Mouse (Mus musculus): Measurements from ENCODE around the gene Zg16. TPM values are rescaled to one million over a fixed set of nuclear protein-coding genes. Genes with fewer than 3 reads are reported as not detected.

The Zg16 gene
- polyA plus RNA-seq, 1 experiment from 2014 or later: not detected

DNA sequence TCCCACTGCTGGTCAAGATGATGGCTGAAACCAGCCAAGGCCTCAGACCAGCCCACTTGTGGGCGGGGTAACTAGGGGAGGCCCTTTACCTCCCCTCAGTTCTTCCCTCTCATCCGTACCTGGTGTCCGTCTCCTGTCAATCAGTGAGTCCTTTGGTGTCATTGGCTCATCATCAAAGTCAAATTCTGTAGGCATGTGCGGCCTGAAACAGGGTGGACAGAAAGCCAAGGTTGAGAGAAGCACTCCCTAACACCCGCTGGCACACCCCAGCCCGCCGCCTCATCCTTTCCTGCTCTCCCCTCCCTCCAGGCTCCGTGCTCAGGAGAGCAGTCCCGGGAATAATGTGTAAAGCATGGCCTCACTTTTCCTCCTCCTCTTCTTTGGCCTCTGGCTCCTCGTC, 71.0 kb downstream of the Zg16 start:
- H3K4me3 ChIP-seq (ENCODE audit: low read depth, low read length): peak overlapping the region; percentile 58
- no peaks in the 10 kb centered on the region for H3K27me3 ChIP-seq (ENCODE audit: control insufficient read depth, insufficient read depth, low read depth, low read length)
- peaks cover 6% of the 10 kb centered on the region for H3K36me3 ChIP-seq (ENCODE audit: control insufficient read depth, insufficient read depth, low read length)
- peak overlapping the region; percentile 80 for H3K4me2 ChIP-seq (ENCODE audit: low read length)
- H3K27ac ChIP-seq (ENCODE audit: low read length): peak overlapping the region; percentile 94
- WGBS: under 1% methylated on average over 10 of the region's 10 CpGs
- H3K9me3 ChIP-seq (replicated peaks; ENCODE audit: control insufficient read depth, low read length, poor library complexity, severe bottlenecking): no peaks in the 10 kb centered on the region
- ATAC-seq: peak; percentile 19
- H3K9ac ChIP-seq (ENCODE audit: low read depth, low read length): peak overlapping the region; percentile 81
- peaks cover 47% of the 10 kb centered on the region for H3K4me1 ChIP-seq (ENCODE audit: control insufficient read depth, insufficient read depth, low read length)

DNA sequence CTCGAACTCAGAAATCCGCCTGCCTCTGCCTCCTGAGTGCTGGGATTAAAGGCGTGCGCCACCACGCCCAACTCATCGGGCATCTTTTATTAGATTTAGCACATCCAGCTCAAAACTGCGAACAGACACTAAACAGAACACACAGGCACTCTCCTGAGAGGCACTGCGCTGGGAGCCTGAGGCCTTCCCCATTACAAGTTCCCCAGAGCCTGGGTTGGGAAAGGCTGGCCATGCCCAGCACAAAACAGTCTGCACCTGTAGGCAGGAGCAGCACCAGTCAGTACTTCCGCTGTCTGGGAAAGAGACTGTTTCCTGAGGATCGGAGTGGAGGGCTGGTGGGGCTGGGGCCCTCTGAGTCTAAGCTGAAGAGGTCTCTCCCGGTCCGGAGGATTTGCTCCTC, 72.1 kb downstream of the Zg16 start:
- H3K27ac ChIP-seq (ENCODE audit: low read length): no peak overlapping the region
- no peak for ATAC-seq
- no peak overlapping the region for H3K9ac ChIP-seq (ENCODE audit: low read depth, low read length)
- peaks cover 6% of the 10 kb centered on the region for H3K36me3 ChIP-seq (ENCODE audit: control insufficient read depth, insufficient read depth, low read length)
- no peak overlapping the region for H3K4me2 ChIP-seq (ENCODE audit: low read length)
- 96% methylated on average over 12 of the region's 12 CpGs for WGBS
- H3K27me3 ChIP-seq (ENCODE audit: control insufficient read depth, insufficient read depth, low read depth, low read length): no peaks in the 10 kb centered on the region
- H3K4me3 ChIP-seq (ENCODE audit: low read depth, low read length): no peak overlapping the region
- H3K9me3 ChIP-seq (replicated peaks; ENCODE audit: control insufficient read depth, low read length, poor library complexity, severe bottlenecking): no peaks in the 10 kb centered on the region
- peaks cover 40% of the 10 kb centered on the region for H3K4me1 ChIP-seq (ENCODE audit: control insufficient read depth, insufficient read depth, low read length)

GRCm38 (mm10) chr7:127014320-127014719, 72.8 kb downstream of the Zg16 start, which contains the start of gene Mvp:
TSS of gene Mvp (minus strand) at chr7:127014621.
- no peak for ATAC-seq
- Histone ChIP-seq H3K36me3 (ENCODE audit: control insufficient read depth, insufficient read depth, low read length) (peaks cover 6% of the 10 kb centered on the region), H3K4me2 (ENCODE audit: low read length) (peak within 1 kb of the TSS; percentile 80; the same call in 1 of the 2 replicates), H3K9ac (ENCODE audit: low read depth, low read length) (peak within 1 kb of the TSS; percentile 81; the same call in 1 of the 2 replicates), H3K27ac (ENCODE audit: low read length) (no peak within 1 kb of the TSS), H3K4me3 (ENCODE audit: low read depth, low read length) (peak within 1 kb of the TSS; percentile 5; the same call in 1 of the 2 replicates), H3K27me3 (ENCODE audit: control insufficient read depth, insufficient read depth, low read depth, low read length) (no peaks in the 10 kb centered on the region), H3K4me1 (ENCODE audit: control insufficient read depth, insufficient read depth, low read length) (peaks cover 34% of the 10 kb centered on the region), H3K9me3 (replicated peaks; ENCODE audit: control insufficient read depth, low read length, poor library complexity, severe bottlenecking) (no peaks in the 10 kb centered on the region)
- 78% methylated on average over 11 of the region's 11 CpGs for WGBS

GRCm38 (mm10) chr7:127013385-127013784, 73.7 kb downstream of the Zg16 start:
- no peak overlapping the region for H3K4me2 ChIP-seq (ENCODE audit: low read length)
- H3K9ac ChIP-seq (ENCODE audit: low read depth, low read length): no peak overlapping the region
- 96% methylated on average over 6 of the region's 6 CpGs for WGBS
- H3K27ac ChIP-seq (ENCODE audit: low read length): no peak overlapping the region
- H3K4me1 ChIP-seq (ENCODE audit: control insufficient read depth, insufficient read depth, low read length): peaks cover 25% of the 10 kb centered on the region
- H3K27me3 ChIP-seq (ENCODE audit: control insufficient read depth, insufficient read depth, low read depth, low read length): no peaks in the 10 kb centered on the region
- no peak for ATAC-seq
- peaks cover 6% of the 10 kb centered on the region for H3K36me3 ChIP-seq (ENCODE audit: control insufficient read depth, insufficient read depth, low read length)
- no peak overlapping the region for H3K4me3 ChIP-seq (ENCODE audit: low read depth, low read length)
- no peaks in the 10 kb centered on the region for H3K9me3 ChIP-seq (replicated peaks; ENCODE audit: control insufficient read depth, low read length, poor library complexity, severe bottlenecking)

- Histone ChIP-seq H3K27ac (ENCODE audit: low read length) (no peak overlapping the region), H3K9ac (ENCODE audit: low read depth, low read length) (no peak overlapping the region), H3K9me3 (replicated peaks; ENCODE audit: control insufficient read depth, low read length, poor library complexity, severe bottlenecking) (no peaks in the 10 kb centered on the region), H3K4me2 (ENCODE audit: low read length) (no peak overlapping the region), H3K4me3 (ENCODE audit: low read depth, low read length) (no peak overlapping the region), H3K4me1 (ENCODE audit: control insufficient read depth, insufficient read depth, low read length) (peaks cover 19% of the 10 kb centered on the region), H3K27me3 (ENCODE audit: control insufficient read depth, insufficient read depth, low read depth, low read length) (no peaks in the 10 kb centered on the region), H3K36me3 (ENCODE audit: control insufficient read depth, insufficient read depth, low read length) (peaks cover 6% of the 10 kb centered on the region)
- ATAC-seq: no peak
- 96% methylated on average over 10 of the region's 10 CpGs for WGBS
Measured at GRCm38 (mm10) chr7:127012845-127013244, 74.3 kb downstream of the Zg16 start.

DNA sequence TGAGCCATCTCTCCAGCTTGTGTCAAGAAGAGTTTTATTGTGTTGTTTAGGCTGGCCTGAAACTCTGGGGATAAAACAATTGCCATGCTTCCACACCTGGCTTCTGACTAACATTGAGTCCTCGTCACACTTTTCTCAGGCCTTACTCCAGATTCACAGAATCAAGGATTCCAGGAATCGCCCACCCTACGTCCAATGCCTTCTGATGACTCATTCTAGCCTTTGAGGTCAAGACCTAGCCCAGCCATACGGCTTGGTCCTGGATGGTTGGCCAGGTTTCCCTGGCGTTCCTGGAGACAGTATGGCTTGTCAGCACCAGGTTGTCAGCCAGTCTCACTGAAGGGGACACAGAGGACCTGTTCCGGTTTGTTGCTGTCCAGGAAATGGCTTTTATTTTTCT, 74.8 kb downstream of the Zg16 start:
- Histone ChIP-seq H3K9ac (ENCODE audit: low read depth, low read length) (no peak overlapping the region), H3K27ac (ENCODE audit: low read length) (no peak overlapping the region), H3K4me2 (ENCODE audit: low read length) (no peak overlapping the region), H3K4me1 (ENCODE audit: control insufficient read depth, insufficient read depth, low read length) (peaks cover 15% of the 10 kb centered on the region), H3K9me3 (replicated peaks; ENCODE audit: control insufficient read depth, low read length, poor library complexity, severe bottlenecking) (no peaks in the 10 kb centered on the region), H3K36me3 (ENCODE audit: control insufficient read depth, insufficient read depth, low read length) (peaks cover 6% of the 10 kb centered on the region), H3K4me3 (ENCODE audit: low read depth, low read length) (no peak overlapping the region), H3K27me3 (ENCODE audit: control insufficient read depth, insufficient read depth, low read depth, low read length) (no peaks in the 10 kb centered on the region)
- no peak for ATAC-seq
- WGBS: 88% methylated on average over 6 of the region's 6 CpGs

DNA sequence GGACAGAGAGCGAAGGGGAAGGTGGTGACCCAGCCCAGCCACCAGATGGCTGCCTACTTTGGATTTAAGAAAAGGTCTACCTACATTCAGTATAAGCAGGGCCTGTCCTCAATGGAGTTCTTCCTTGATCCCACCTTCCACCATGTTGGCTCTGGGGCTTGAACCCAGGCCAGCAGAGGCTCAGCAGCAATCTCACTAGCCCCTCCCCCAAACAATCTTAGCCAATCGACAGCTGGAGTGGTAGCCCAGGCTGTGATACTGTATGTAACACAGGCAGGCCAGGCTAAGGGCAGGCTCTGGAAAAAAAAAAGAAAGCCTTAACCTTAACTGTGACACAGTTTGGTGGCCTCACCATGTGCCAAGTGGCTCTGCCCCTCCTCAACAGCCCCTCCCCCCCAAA, 75.4 kb downstream of the Zg16 start:
- Histone ChIP-seq H3K36me3 (ENCODE audit: control insufficient read depth, insufficient read depth, low read length) (peaks cover 6% of the 10 kb centered on the region), H3K27ac (ENCODE audit: low read length) (no peak overlapping the region), H3K4me1 (ENCODE audit: control insufficient read depth, insufficient read depth, low read length) (peaks cover 14% of the 10 kb centered on the region), H3K4me3 (ENCODE audit: low read depth, low read length) (no peak overlapping the region), H3K4me2 (ENCODE audit: low read length) (no peak overlapping the region), H3K9me3 (replicated peaks; ENCODE audit: control insufficient read depth, low read length, poor library complexity, severe bottlenecking) (no peaks in the 10 kb centered on the region), H3K27me3 (ENCODE audit: control insufficient read depth, insufficient read depth, low read depth, low read length) (no peaks in the 10 kb centered on the region), H3K9ac (ENCODE audit: low read depth, low read length) (no peak overlapping the region)
- no peak for ATAC-seq
- WGBS: 57% methylated on average over 2 of the region's 2 CpGs

GRCm38 (mm10) chr7:127011051-127011450, 76.1 kb downstream of the Zg16 start:
- no peak overlapping the region for H3K4me2 ChIP-seq (ENCODE audit: low read length)
- H3K27me3 ChIP-seq (ENCODE audit: control insufficient read depth, insufficient read depth, low read depth, low read length): no peaks in the 10 kb centered on the region
- H3K9me3 ChIP-seq (replicated peaks; ENCODE audit: control insufficient read depth, low read length, poor library complexity, severe bottlenecking): no peaks in the 10 kb centered on the region
- ATAC-seq: no peak
- H3K27ac ChIP-seq (ENCODE audit: low read length): no peak overlapping the region
- WGBS: 98% methylated on average over 2 of the region's 2 CpGs
- H3K9ac ChIP-seq (ENCODE audit: low read depth, low read length): no peak overlapping the region
- H3K4me1 ChIP-seq (ENCODE audit: control insufficient read depth, insufficient read depth, low read length): peaks cover 14% of the 10 kb centered on the region
- H3K4me3 ChIP-seq (ENCODE audit: low read depth, low read length): no peak overlapping the region
- H3K36me3 ChIP-seq (ENCODE audit: control insufficient read depth, insufficient read depth, low read length): peaks cover 6% of the 10 kb centered on the region

DNA sequence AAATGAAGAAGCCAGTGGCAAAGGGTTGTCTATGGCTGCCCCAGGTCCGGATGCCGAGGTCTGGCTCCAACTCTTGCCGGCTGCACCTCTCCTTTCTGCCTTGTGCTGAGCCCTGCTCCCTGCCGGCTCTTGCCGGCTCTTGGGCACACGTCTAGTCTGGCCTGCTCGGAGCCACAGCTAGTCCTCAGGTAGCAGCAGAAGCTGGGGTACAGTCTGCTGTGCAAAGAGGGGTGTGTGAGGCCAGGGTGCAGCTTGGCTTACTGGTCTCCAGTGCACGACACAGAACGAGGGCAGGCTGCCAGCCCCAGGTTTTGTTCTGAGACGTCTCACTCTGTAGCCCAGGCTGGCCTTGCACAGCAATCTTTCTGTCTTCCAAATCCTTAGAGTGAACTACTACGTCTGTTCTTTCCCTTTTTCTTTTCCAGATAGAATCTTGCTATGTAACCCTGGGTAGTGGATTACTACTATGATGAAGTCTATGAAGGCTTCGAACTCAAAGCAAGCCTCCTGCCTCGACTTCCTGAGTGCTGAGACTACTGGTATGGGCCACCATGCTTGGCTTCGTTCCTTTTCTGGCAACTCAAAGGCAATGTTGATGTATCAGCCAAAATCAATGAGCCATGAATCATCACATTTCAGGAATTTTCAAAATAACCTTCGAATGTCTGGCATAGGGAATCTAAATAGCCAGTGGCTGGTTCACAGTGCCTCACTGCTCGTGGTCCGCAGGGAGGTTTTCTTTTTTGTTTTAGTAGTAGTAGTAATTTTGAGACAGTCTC, 77.6 kb downstream of the Zg16 start:
- Histone ChIP-seq H3K9me3 (replicated peaks; ENCODE audit: control insufficient read depth, low read length, poor library complexity, severe bottlenecking) (no peaks in the 10 kb centered on the region), H3K4me2 (ENCODE audit: low read length) (no peak overlapping the region), H3K27me3 (ENCODE audit: control insufficient read depth, insufficient read depth, low read depth, low read length) (no peaks in the 10 kb centered on the region), H3K9ac (ENCODE audit: low read depth, low read length) (no peak overlapping the region), H3K4me3 (ENCODE audit: low read depth, low read length) (no peak overlapping the region), H3K36me3 (ENCODE audit: control insufficient read depth, insufficient read depth, low read length) (no peaks in the 10 kb centered on the region), H3K4me1 (ENCODE audit: control insufficient read depth, insufficient read depth, low read length) (peaks cover 2% of the 10 kb centered on the region; the same call in 1 of the 2 replicates), H3K27ac (ENCODE audit: low read length) (no peak overlapping the region)
- ATAC-seq: no peak
- 86% methylated on average over 17 of the region's 17 CpGs for WGBS

Data from midbrain, embryonic 16.5 days (tissue).